Mouse (Mus musculus) R1 (cell line): ENCODE data around the gene Mast1.

Source experiments
- DNase-seq: peaks from one replicate; pipeline ENCODE4 v3.0.0-alpha.2; 2018; ENCODE audit warnings: low read depth, low spot score

The Mast1 gene

GRCm38 (mm10) chr8:84873016-84873415, 64.1 kb downstream of the Mast1 start:
- DNase-seq = peak; percentile 52

GRCm38 (mm10) chr8:84872309-84872965, 64.7 kb downstream of the Mast1 start:
- DNase-seq = peak; percentile 57

- peak; percentile 85 for DNase-seq
These were observed 65.5 kb downstream of the Mast1 start, which contains the start of gene Syce2 for GRCm38 (mm10) chr8:84871376-84872308. TSS of gene Syce2 (plus strand) at chr8:84872111.
